Comparison of ENCODE assay signal across 22 mouse cellular contexts in genomic region chr19:11788876-11789275, GRCm38 (mm10). TPM values are rescaled to one million over a fixed set of nuclear protein-coding genes. Genes with fewer than 3 reads are reported as not detected.
"Had no signal": no experiment of that assay in that cellular context is flagged by ENCODE, and none has a peak within 500 bp of the region (broad histone marks: within the 10 kb centered on the region; RNA-seq: fewer than 3 reads in every experiment).

No protein-coding gene starts in this region.

- DNase-seq: lung, adult 2 months; lung, postnatal 14 days; lung, postnatal 36 days; right cerebral cortex, postnatal 14 days; thymus, adult 2 months; thymus, postnatal 25 days; thymus, postnatal 4 days had no signal

- H3K4me2 ChIP-seq: lung, embryonic 15.5 days; midbrain, embryonic 11.5 days; midbrain, embryonic 13.5 days; midbrain, embryonic 15.5 days; neural tube, embryonic 12.5 days; stomach, embryonic 15.5 days had no signal

- H3K4me1 ChIP-seq: lung, embryonic 15.5 days; midbrain, embryonic 13.5 days; midbrain, embryonic 15.5 days; neural tube, embryonic 12.5 days; stomach, embryonic 15.5 days had no signal

- H3K27ac ChIP-seq: lung, embryonic 15.5 days; macrophage; midbrain, embryonic 13.5 days; midbrain, embryonic 15.5 days; neural tube, embryonic 12.5 days; stomach, embryonic 15.5 days; stomach, postnatal 0 days had no signal

- H3K27me3 ChIP-seq: lung, embryonic 15.5 days; midbrain, embryonic 13.5 days; midbrain, embryonic 15.5 days; neural tube, embryonic 12.5 days; stomach, embryonic 15.5 days had no signal

- H3K9ac ChIP-seq: lung, embryonic 15.5 days; midbrain, embryonic 13.5 days; midbrain, embryonic 15.5 days; neural tube, embryonic 12.5 days; stomach, embryonic 15.5 days had no signal

- H3K36me3 ChIP-seq: lung, embryonic 15.5 days; neural tube, embryonic 12.5 days; stomach, embryonic 15.5 days had no signal

- H3K4me3 ChIP-seq: lung, embryonic 15.5 days; megakaryocyte, embryonic 14.5 days; midbrain, embryonic 13.5 days; midbrain, embryonic 15.5 days; neural tube, embryonic 12.5 days; stomach, embryonic 15.5 days had no signal

- H3K9me3 ChIP-seq: lung, embryonic 15.5 days; megakaryocyte, embryonic 14.5 days; midbrain, embryonic 13.5 days; midbrain, embryonic 15.5 days; neural tube, embryonic 12.5 days; stomach, embryonic 15.5 days had no signal

- ATAC-seq: lung, postnatal 0 days; midbrain, embryonic 13.5 days; midbrain, embryonic 15.5 days had no signal

RNA-seq across cellular contexts. Expression of gene Gif, which starts 41.5 kb away (rescaled TPM):
- polyA plus RNA-seq: macrophage; midbrain, embryonic 11.5 days; midbrain, embryonic 13.5 days; midbrain, embryonic 15.5 days; midbrain, postnatal 0 days; neural tube, embryonic 12.5 days; neural tube, embryonic 14.5 days; spleen, adult 2 months; urinary bladder, adult 2 months had no signal

RNA-seq across cellular contexts. Expression of gene Olfr1417, which starts 50.1 kb away (rescaled TPM):
- polyA plus RNA-seq: lung, adult 2 months; lung, embryonic 15.5 days; macrophage; midbrain, embryonic 11.5 days; midbrain, embryonic 13.5 days; neural tube, embryonic 12.5 days; spleen, adult 2 months; stomach, embryonic 15.5 days; stomach, postnatal 0 days; testis, adult 2 months; thymus, adult 2 months had no signal
